Mouse (Mus musculus) small intestine, adult 2 months (tissue): Measurements from ENCODE around the gene Krtap7-1.

Experiments
- CTCF ChIP-seq: fragments of 200-500 bp; IDR thresholded peaks from 2 replicates; pipeline ENCODE4 v1.5.1; 2012; ENCODE audit warnings: low read depth, mild to moderate bottlenecking, control low read depth, inconsistent platforms, low read length, moderate library complexity, mixed read lengths; ENCODE audit not compliant: insufficient replicate concordance, insufficient read length; ENCODE audit errors: extremely low read depth
- POLR2A ChIP-seq: fragments of 200-500 bp; IDR thresholded peaks from 2 replicates; pipeline ENCODE4 v1.6.1; 2012; ENCODE audit warnings: low read depth, mild to moderate bottlenecking, control low read depth, inconsistent platforms, low read length, moderate library complexity

- TF ChIP-seq POLR2A (no peak), CTCF (no peak)
These were observed 12.9 kb upstream of the Krtap7-1 start for GRCm38 (mm10) chr16:89520996-89521395.
